Mouse (Mus musculus) MEL (cell line): ENCODE measurements around the gene Sult1a1. TPM values are rescaled to one million over a fixed set of nuclear protein-coding genes. Genes with fewer than 3 reads are reported as not detected.

Source experiments
- DNase-seq: peaks from one replicate; pipeline ENCODE4 v3.0.0; 2011; ENCODE audit warnings: low read depth, low spot score
- H3K27ac ChIP-seq: 2 replicates; pipeline ENCODE4 v1.5.1; 2012; ENCODE audit warnings: low read depth, mild to moderate bottlenecking, control low read depth, low read length, moderate library complexity; ENCODE audit not compliant: control insufficient read depth
- H3K27me3 ChIP-seq, 2 experiments: fragments of 150-350 bp in 1 of 2; sonication (generic) in 1 of 2; 2 replicates each; pipeline ENCODE4 v1.6.1; 2012; ENCODE audit warnings: low read length in 2 of 2, mild to moderate bottlenecking in 2 of 2, improper control_type of control experiment in 1 of 2, moderate library complexity in 1 of 2; ENCODE audit not compliant: insufficient read depth in 2 of 2, control insufficient read depth in 1 of 2
- H3K36me3 ChIP-seq, 2 experiments: 2 replicates each; pipeline ENCODE4 v1.6.1; 2012 to 2014; ENCODE audit warnings: low read length in 2 of 2, improper control_type of control experiment in 1 of 2, inconsistent platforms in 1 of 2, mild to moderate bottlenecking in 1 of 2; ENCODE audit not compliant: insufficient read depth in 2 of 2, control insufficient read depth in 1 of 2
- H3K4me1 ChIP-seq, 2 experiments: fragments of 150-350 bp in 1 of 2; sonication (generic) in 1 of 2; 2 replicates each; pipeline ENCODE4 v1.6.1; 2012; ENCODE audit warnings: low read length in 2 of 2, improper control_type of control experiment in 1 of 2, mild to moderate bottlenecking in 1 of 2; ENCODE audit not compliant: insufficient read depth in 2 of 2, control insufficient read depth in 1 of 2
- H3K4me3 ChIP-seq, 2 experiments: fragments of 150-350 bp in 1 of 2; sonication (generic) in 1 of 2; 2 replicates each; pipeline ENCODE4 v1.5.1; 2012; ENCODE audit warnings: low read depth in 2 of 2, low read length in 2 of 2, mild to moderate bottlenecking in 2 of 2, moderate library complexity in 2 of 2, control low read depth in 1 of 2, improper control_type of control experiment in 1 of 2; ENCODE audit not compliant: control insufficient read depth in 1 of 2, insufficient read depth in 1 of 2
- H3K79me2 ChIP-seq: 2 replicates; pipeline ENCODE4 v1.6.1; 2012; ENCODE audit warnings: mild to moderate bottlenecking, low read length, moderate library complexity; ENCODE audit not compliant: control insufficient read depth, poor library complexity, insufficient read depth
- H3K9ac ChIP-seq: 2 replicates; pipeline ENCODE4 v1.6.1; 2012; ENCODE audit warnings: low read depth, mild to moderate bottlenecking, control low read depth, low read length, moderate library complexity; ENCODE audit not compliant: control insufficient read depth, poor library complexity, severe bottlenecking
- H3K9me3 ChIP-seq: fragments of 150-350 bp; sonication (generic); replicated peaks from 2 replicates; pipeline ENCODE4 v1.6.1; 2012; ENCODE audit warnings: mild to moderate bottlenecking, low read length, improper control_type of control experiment, moderate library complexity; ENCODE audit not compliant: insufficient read depth
- CHD1 ChIP-seq: IDR thresholded peaks from 2 replicates; pipeline ENCODE4 v1.6.1; 2012; ENCODE audit warnings: low read depth, mild to moderate bottlenecking, inconsistent platforms, low read length, improper control_type of control experiment
- CHD2 ChIP-seq: IDR thresholded peaks from 2 replicates; pipeline ENCODE4 v1.6.1; 2011; ENCODE audit warnings: low read length, improper control_type of control experiment
- CTCF ChIP-seq, 3 experiments: IDR thresholded peaks in 2 of 3; conservative IDR thresholded peaks in 1 of 3; 2 replicates each; pipeline ENCODE4 v1.5.1; 2011 to 2012; ENCODE audit warnings: low read length in 3 of 3, low read depth in 2 of 3, mild to moderate bottlenecking in 2 of 3, improper control_type of control experiment in 1 of 3, inconsistent platforms in 1 of 3, mixed read lengths in 1 of 3, moderate library complexity in 1 of 3; ENCODE audit not compliant: control insufficient read depth in 1 of 3, insufficient read depth in 1 of 3, poor library complexity in 1 of 3, severe bottlenecking in 1 of 3
- ELF1 ChIP-seq: IDR thresholded peaks from 2 replicates; pipeline ENCODE4 v1.6.1; 2014; ENCODE audit warnings: low read depth, mild to moderate bottlenecking, inconsistent platforms, low read length, improper control_type of control experiment, moderate library complexity
- EP300 ChIP-seq, 2 experiments: IDR thresholded peaks; 2 replicates each; pipeline ENCODE4 v1.6.1; 2011; ENCODE audit warnings: improper control_type of control experiment in 2 of 2, low read length in 2 of 2, low read depth in 1 of 2, mild to moderate bottlenecking in 1 of 2
- ETS1 ChIP-seq: IDR thresholded peaks from 2 replicates; pipeline ENCODE4 v1.6.1; 2012; ENCODE audit warnings: low read depth, mild to moderate bottlenecking, inconsistent platforms, low read length, improper control_type of control experiment, moderate library complexity
- GATA1 ChIP-seq: IDR thresholded peaks from 2 replicates; pipeline ENCODE4 v1.6.1; 2011; ENCODE audit warnings: low read depth, low read length, improper control_type of control experiment
- HCFC1 ChIP-seq: IDR thresholded peaks from 2 replicates; pipeline ENCODE4 v1.6.1; 2012; ENCODE audit warnings: low read depth, mild to moderate bottlenecking, inconsistent platforms, low read length, improper control_type of control experiment, moderate library complexity
- MXI1 ChIP-seq: IDR thresholded peaks from 2 replicates; pipeline ENCODE4 v1.6.1; 2011; ENCODE audit warnings: mild to moderate bottlenecking, low read depth, low read length, improper control_type of control experiment
- MYB ChIP-seq: IDR thresholded peaks from 2 replicates; pipeline ENCODE4 v1.6.1; 2011; ENCODE audit warnings: mild to moderate bottlenecking, low read depth, low read length, improper control_type of control experiment
- MYC ChIP-seq: IDR thresholded peaks from 2 replicates; pipeline ENCODE4 v1.6.1; 2011; ENCODE audit warnings: low read depth, mild to moderate bottlenecking, low read length, improper control_type of control experiment, moderate library complexity
- RCOR1 ChIP-seq: IDR thresholded peaks from 2 replicates; pipeline ENCODE4 v1.6.1; 2012; ENCODE audit warnings: low read depth, mild to moderate bottlenecking, inconsistent platforms, low read length, improper control_type of control experiment
- TCF12 ChIP-seq: IDR thresholded peaks from 2 replicates; pipeline ENCODE4 v1.6.1; 2014; ENCODE audit warnings: low read depth, mild to moderate bottlenecking, inconsistent platforms, low read length, improper control_type of control experiment, moderate library complexity
- ZC3H11A ChIP-seq: IDR thresholded peaks from 2 replicates; pipeline ENCODE4 v1.6.1; 2012; ENCODE audit warnings: low read depth, mild to moderate bottlenecking, inconsistent platforms, low read length, improper control_type of control experiment
- ZNF384 ChIP-seq: IDR thresholded peaks from 2 replicates; pipeline ENCODE4 v1.6.1; 2012; ENCODE audit warnings: low read depth, mild to moderate bottlenecking, inconsistent platforms, low read length, improper control_type of control experiment
- polyA plus RNA-seq, 2 experiments: library from polyadenylated mRNA; stranded (reverse) in 1 of 2; unstranded in 1 of 2; fragments of >175 nt in 1 of 2; fragments of >200 nt in 1 of 2; gene quantifications; 2 replicates each; pipeline versions ENCODE4 v1.2.1 to v1.2.4; 2012; ENCODE audit warnings: low replicate concordance in 2 of 2, low read depth in 1 of 2; ENCODE audit not compliant: insufficient read length in 2 of 2, insufficient read depth in 1 of 2, missing spikeins in 1 of 2
- total RNA-seq: library from RNA; depleted of rRNA; stranded (reverse); fragments of 300-350 nt; gene quantifications from 2 replicates; pipeline ENCODE4 v1.2.3, GENCODE M21; 2012

Gene Sult1a1
- total and polyA plus RNA-seq, 3 experiments = 0.36 TPM; not detected in 2

DNA sequence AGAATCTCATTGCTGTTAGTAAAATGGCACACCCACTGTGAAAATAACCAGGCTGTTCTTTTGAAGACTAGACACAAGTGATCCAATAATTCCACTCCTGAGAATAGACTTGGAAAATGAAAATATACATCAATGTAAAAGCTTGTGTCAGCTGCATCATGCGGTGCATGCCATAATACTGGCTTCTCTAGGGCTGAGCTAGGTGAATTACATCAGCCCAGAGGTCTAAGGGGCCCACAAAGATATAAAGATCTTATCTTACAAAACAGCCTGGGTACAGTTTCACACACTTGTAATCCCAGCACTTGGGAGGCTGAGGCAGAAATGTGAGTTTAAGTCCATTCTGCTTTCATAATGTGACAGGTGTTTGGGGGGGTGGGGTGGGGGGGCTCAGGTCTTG, 18.7 kb downstream of the Sult1a1 start:
- Histone ChIP-seq H3K79me2 (peaks cover 4% of the 10 kb centered on the region; the same call in 1 of the 2 replicates), H3K4me1 (peaks cover 16 to 20% of the 10 kb centered on the region in 2 experiments), H3K36me3 (peaks cover 0 to 30% of the 10 kb centered on the region in 2 experiments; a peak in 3 of 4 replicates), H3K4me3 (no peak overlapping the region), H3K27me3 (no peaks in the 10 kb centered on the region), H3K27ac (no peak overlapping the region), H3K9me3 (no peaks in the 10 kb centered on the region), H3K9ac (no peak overlapping the region)
- TF ChIP-seq GATA1 = 0 out of 2 replicates have a peak, but pooled peaks have one; percentile 24
- no peak for TF ChIP-seq CHD1
- peak; percentile 35; the same call in 1 of the 2 replicates for TF ChIP-seq ETS1
- TF ChIP-seq ZC3H11A = no peak
- no peak for DNase-seq

DNA sequence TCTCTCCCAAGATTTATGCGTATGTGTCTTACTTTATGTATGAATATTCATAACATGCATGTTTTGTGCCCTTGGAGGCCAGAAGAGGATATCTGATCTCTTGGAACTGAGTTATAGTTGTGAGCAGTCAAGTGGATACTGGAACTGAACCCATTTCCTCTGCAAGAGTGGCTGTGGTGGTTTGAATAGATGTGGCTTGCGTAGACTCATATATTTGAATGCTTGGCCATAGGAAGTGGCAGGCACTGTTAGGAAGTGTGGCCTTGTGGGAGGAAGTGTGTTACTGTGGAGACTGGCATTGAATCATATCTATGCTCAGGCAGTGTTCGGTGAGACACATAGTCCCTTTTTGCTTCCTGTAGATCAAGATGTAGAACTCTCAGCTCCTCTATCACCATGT, 20.5 kb downstream of the Sult1a1 start:
- no peak overlapping the region for H3K4me3 ChIP-seq
- peak overlapping the region; percentile 67 for H3K27ac ChIP-seq
- H3K9me3 ChIP-seq = no peaks in the 10 kb centered on the region
- H3K9ac ChIP-seq = no peak overlapping the region
- H3K36me3 ChIP-seq = peaks cover 0 to 38% of the 10 kb centered on the region in 2 experiments; a peak in 3 of 4 replicates
- peaks cover 5% of the 10 kb centered on the region; the same call in 1 of the 2 replicates for H3K79me2 ChIP-seq
- DNase-seq = peak; percentile 62
- peaks cover 16 to 22% of the 10 kb centered on the region in 2 experiments for H3K4me1 ChIP-seq
- H3K27me3 ChIP-seq = no peaks in the 10 kb centered on the region
- TF ChIP-seq ZNF384 (no peak), GATA1 (peak; percentile 40; the same call in 1 of the 2 replicates), MYC (no peak), TCF12 (peak; percentile 40; the same call in 1 of the 2 replicates), CTCF (IDR thresholded peaks at IDR 0.05 in 2 of 3, conservative IDR thresholded peaks at IDR 0.05 in 1 of 3; ENCODE audit: control insufficient read depth in 1 of 3, insufficient read depth in 1 of 3, low read depth in 2 of 3, low read length in 3 of 3, poor library complexity in 1 of 3, severe bottlenecking in 1 of 3) (no peak), RCOR1 (0 out of 2 replicates have a peak, but pooled peaks have one; percentile 27), EP300 (IDR thresholded peaks at IDR 0.05; ENCODE audit: low read depth in 1 of 2, low read length in 2 of 2) (peak; percentile 32 to 33; a peak in 3 of 4 replicates), CHD2 (no peak), ETS1 (no peak; the same call in none of the 2 replicates), HCFC1 (0 out of 2 replicates have a peak, but pooled peaks have one; percentile 40), ELF1 (0 out of 2 replicates have a peak, but pooled peaks have one; percentile 7), MYB (0 out of 2 replicates have a peak, but pooled peaks have one; percentile 12), MXI1 (no peak)
- TF ChIP-seq, all 39 proteins: peak for 7
